Mouse (Mus musculus) neural tube, embryonic 11.5 days (tissue): Measurements from ENCODE around the gene Ggcx. TPM values are rescaled to one million over a fixed set of nuclear protein-coding genes. Genes with fewer than 3 reads are reported as not detected.

Experiments used
- polyA plus RNA-seq: library from polyadenylated mRNA; unstranded; fragments of >200 nt; fragmentation: Nextera tagmentation; extraction: Ambion mirVana; gene quantifications from 2 replicates; pipeline ENCODE4 v1.2.1, GENCODE M21; 2014

The Ggcx gene
- polyA plus RNA-seq, 1 experiment from 2014 or later, result 11.2 TPM

Other genes starting within 250 kb of the Ggcx start
- gene Atoh8, start 178.7 kb upstream of the Ggcx start, polyA plus RNA-seq, result 8.5 and 9.4 TPM in 2 replicates
- not detected in 2 replicates for gene Sftpb, start 109.7 kb upstream of the Ggcx start, polyA plus RNA-seq
- 95.7 and 104 TPM in 2 replicates for gene Usp39, start 69.1 kb upstream of the Ggcx start, polyA plus RNA-seq
- 17.4 TPM in 2 replicates for gene 0610030E20Rik, start 67.0 kb upstream of the Ggcx start, polyA plus RNA-seq
- gene Tmem150a, start 58.9 kb upstream of the Ggcx start, polyA plus RNA-seq, result 9.3 and 12.4 TPM in 2 replicates
- gene Rnf181, start 47.4 kb upstream of the Ggcx start, polyA plus RNA-seq, result 106 and 114 TPM in 2 replicates
- gene Vamp5, start 33.8 kb upstream of the Ggcx start, polyA plus RNA-seq, result 13.4 and 16.3 TPM in 2 replicates
- 38.5 and 45.2 TPM in 2 replicates for gene Vamp8, start 23.6 kb upstream of the Ggcx start, polyA plus RNA-seq
- gene Mat2a, start 25.2 kb downstream of the Ggcx start, polyA plus RNA-seq, result 449 TPM in 2 replicates
- gene Sh2d6, start 107.4 kb downstream of the Ggcx start, polyA plus RNA-seq, result not detected in 2 replicates
- gene Capg, start 130.1 kb downstream of the Ggcx start, polyA plus RNA-seq, result 10.1 and 10.2 TPM in 2 replicates
- gene Elmod3, start 184.1 kb downstream of the Ggcx start, polyA plus RNA-seq, result 16.5 and 17.0 TPM in 2 replicates
- 7.1 and 7.7 TPM in 2 replicates for gene Retsat, start 184.2 kb downstream of the Ggcx start, polyA plus RNA-seq
- 43.3 and 44.1 TPM in 2 replicates for gene Tgoln1, start 202.7 kb downstream of the Ggcx start, polyA plus RNA-seq